Mouse (Mus musculus) frontal cortex, adult (tissue): Measurements from ENCODE around the gene Cmpk2.
"Not testable (repeated sequence)": the region's sequence is repeated elsewhere in the genome, so short reads cannot be mapped to it uniquely, and the experiment has no call there.

Experiments
- ATAC-seq: cut with Nextera tagmentation; 2 replicates; pipeline ENCODE4 v1.9.2; 2017; ENCODE audit warnings: mild to moderate bottlenecking, moderate library complexity, mixed read lengths; ENCODE audit not compliant: low TSS enrichment

Cmpk2 gene

DNA sequence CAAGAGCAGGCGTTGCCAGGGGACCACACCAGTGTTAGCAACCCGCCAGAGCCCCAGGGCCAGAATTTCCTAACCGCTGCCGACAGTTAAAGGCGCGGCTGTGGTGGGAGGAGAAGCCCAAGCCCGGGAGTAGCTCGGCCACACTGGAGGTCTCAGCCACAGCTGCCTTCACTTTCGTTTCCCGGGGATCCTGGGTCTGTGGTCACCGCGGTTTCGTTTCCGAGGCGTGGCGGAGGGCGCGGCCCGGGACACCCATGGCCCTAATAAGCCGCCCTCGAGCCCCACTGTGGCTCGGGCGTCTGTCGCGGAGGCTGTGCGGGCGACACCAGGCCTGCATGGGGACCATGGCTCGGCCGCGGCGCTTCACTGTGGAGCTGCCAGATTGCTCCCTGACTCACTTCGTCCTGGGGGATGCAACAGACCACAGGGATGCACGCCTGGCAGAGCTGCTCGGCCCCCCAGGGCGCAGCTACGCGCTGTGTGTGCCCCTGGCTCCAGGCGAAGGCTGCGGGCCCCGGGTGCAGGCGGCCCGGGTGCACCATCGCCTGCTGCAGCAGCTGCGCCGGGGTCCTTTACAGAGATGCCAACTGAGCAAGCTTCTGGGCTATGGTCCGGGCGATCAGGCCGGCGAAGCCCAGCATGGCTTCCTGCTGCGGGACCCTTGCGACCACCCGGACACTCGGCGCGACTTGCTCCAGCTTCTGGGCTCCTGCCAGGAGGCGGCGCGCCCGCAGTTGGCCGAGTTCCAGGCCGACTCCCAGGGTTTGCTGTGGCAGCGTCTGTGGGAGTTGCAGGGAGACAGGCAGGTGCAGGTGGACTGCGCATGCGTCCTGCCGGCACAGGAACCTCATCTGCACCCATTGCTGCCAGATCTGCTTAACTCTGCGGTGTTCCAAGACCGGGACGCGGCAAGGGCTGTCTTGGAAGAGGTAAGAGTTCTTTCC, at the start of gene Cmpk2:
Gene Cmpk2, plus strand, starts transcription at position 107 of the 944 bp plus-strand sequence.
- ATAC-seq = peak; percentile 82

DNA sequence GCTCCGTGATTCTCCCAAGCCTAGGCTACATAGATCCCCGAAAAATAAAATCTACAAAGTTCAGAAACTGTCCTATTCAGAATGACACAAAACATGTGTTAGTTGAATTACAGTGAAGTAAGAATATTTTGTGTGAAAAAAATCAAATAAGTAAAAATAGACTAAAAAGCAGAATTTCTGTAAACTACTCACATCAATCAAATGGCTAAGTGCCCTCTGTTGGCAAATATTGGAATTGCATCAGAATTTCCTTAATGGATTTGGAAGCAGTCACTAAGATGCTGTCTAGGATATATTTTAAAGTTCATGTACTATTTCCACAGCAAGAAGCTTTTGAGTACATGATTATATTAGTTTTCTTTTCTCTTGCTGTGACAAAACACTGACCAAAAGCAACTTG, 44.2 kb upstream of the Cmpk2 start:
- no peak for ATAC-seq

DNA sequence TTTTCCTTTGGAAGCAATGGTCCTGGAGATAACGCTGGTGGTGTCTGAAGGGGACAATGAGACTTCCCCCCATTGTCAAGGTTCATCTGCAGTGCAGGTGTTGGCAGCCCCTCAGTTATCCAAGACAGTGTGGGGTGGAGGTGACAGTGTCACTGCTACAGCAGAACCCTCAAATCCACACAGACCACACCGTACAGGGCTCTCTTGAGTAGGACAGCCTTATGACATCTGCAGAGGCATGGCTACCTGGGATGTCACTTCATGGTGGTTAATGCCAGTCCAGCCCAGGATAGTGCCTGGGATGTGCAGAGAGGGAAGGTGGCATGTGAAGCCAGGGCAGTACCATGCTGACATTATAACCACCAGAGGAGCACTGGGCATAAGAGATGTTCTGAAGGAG, 40.2 kb upstream of the Cmpk2 start:
- ATAC-seq = not testable (repeated sequence)

DNA sequence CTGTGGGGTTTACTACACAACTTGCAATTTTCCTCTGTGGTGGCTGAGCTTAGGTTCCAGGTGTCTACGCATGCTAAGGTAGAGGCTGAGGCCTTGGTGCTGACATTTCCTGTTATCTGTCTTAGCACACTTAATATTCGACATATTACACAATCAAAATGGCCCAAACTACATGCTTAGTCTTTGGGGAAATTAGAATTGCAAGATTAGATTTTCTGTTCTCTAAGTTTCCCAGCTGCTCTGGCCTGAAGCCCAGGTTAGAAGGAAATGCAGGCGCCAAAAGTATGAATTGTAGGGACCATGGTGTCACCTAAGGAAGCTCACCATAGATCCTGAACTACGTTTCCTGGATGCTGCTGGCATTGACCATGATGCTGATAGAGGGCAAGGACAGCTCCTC, 32.7 kb upstream of the Cmpk2 start:
- ATAC-seq = no peak

DNA sequence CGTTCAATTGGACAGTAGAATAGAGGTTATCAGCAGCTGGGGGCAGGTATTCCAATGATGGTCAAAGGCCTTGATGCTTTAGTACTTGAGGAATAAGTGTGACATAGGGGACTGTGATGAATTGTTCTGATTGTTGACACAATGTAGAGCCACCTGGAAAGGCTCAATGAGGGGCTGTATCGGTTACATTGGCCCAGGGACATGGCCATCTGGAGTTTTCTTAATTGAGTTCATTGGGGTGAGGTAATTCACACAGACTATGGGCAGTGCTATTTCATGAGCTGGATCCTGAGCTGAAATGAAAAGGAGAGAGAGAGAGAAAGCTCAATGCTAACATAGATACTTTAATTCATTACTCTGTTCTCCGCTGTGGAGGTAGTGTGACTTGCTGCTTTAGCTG, 31.1 kb upstream of the Cmpk2 start:
- no peak for ATAC-seq

DNA sequence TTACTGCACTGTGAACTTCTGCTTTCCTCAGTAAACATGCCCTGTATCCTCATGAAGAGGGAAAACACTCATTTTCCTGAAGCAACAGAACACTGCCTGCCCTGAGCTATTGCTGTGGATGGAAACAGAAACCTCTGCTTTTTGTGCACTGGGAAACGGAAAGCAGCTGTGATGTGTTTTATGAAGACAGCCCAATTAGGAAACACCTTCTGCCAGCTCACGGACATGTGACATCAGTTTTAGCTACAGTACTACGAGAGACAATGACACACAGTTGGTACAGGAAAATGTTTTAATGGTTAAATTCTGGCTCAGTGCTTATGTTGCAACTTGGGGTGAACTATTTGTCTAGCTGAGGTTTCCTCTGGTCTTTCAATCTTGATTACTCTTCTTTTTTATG, 29.6 kb upstream of the Cmpk2 start:
- no peak for ATAC-seq

DNA sequence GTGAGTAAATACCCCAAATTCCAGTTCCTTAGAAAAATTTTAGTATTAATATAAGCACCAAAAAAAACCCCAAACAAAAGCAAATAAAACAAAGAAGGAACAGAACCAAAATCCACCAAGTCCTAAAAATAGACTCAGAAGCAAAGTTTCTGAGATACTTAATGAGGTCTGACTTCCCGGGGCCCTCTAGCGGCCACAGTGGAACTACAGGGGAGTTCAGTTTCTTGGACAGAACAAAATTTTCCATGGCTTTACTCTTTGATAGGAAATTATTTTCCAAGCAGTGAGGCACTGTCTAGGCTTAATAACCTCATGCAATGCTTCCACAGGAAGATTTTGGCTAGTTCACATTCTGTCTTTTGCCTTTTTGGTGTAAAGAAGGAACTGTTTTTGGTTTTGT, 24.9 kb upstream of the Cmpk2 start:
- ATAC-seq = peak; percentile 52; the same call in 1 of the 2 replicates

DNA sequence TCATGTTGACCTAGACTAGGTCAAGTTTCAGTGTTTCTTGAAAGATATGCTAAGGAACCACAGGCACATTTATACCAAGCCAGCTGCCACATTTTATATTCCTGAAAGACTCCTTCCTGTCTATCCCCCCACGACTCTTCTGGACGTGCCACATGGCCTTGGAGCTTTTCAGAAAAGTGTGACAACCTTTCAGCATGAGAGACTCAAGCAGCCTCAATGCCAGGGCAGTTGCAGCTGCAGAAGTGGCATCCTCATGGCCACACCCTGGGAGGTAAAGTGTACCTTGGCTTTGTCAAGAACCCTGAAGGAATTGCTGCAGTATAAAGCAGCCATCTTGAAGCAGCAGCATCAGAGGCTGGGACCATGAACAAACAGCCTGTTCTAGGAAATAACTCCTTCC, 24.5 kb upstream of the Cmpk2 start:
- ATAC-seq = no peak

DNA sequence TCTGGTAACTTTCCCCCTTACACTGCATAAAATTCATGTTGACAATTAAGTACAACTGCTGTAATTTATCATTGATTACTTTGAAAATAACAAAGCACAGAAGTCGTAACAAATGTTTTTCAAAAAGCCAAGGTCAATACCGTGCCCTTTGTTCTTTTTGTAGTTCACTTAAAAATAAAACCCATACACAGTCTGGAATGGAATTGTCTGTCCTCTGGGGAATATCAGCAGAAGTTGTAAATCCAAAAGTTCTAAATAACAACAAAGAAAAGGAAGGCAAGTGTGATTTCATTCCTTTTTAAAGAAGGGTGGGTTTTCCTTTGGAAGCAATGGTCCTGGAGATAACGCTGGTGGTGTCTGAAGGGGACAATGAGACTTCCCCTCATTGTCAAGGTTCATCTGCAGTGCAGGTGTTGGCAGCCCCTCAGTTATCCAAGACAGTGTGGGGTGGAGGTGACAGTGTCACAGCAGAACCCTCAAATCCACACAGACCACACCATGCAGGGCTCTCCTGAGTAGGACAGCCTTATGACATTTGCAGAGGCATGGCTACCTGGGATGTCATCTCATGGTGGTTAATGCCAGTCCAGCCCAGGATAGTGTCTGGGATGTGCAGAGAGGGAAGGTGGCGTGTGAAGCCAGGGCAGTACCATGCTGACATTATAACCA, 22.5 kb upstream of the Cmpk2 start:
- ATAC-seq = no peak

DNA sequence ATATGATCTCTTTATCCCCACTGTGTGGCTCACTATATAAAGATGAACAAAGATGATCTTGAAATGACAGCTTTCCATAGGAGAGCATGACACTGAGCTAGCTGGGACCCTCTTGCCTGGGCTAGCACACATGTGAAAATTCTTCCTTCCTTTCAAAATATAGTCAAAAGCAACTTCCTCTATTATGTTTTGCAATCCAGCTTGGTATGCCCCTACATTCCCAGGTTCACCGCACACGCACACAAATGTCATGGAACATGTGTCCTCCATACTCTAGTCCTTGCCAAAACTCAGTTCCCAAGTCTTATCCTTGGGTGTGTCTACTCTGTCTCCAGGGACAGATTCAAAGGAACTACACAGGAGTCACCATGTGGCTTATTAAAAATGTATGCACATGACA, 19.5 kb upstream of the Cmpk2 start:
- ATAC-seq = no peak

DNA sequence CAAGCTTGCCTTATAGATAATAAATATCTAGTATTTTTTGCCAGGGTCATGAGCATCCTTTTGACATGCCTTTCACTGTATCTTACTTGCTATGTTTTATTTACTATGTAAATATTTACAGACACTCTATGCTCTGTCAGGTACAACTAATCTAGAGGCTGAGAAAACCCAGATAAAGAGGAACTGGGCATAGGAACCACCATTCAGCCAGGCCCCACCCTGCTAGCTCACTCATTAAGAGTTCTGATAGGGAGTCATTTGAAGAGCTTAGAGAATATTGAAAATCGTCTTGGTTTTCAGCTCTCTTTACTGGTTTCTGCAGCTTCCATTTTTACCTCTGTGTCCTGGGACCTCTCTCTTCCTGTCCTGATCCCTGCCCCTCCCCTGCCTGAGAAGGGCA, 17.9 kb upstream of the Cmpk2 start:
- no peak for ATAC-seq

DNA sequence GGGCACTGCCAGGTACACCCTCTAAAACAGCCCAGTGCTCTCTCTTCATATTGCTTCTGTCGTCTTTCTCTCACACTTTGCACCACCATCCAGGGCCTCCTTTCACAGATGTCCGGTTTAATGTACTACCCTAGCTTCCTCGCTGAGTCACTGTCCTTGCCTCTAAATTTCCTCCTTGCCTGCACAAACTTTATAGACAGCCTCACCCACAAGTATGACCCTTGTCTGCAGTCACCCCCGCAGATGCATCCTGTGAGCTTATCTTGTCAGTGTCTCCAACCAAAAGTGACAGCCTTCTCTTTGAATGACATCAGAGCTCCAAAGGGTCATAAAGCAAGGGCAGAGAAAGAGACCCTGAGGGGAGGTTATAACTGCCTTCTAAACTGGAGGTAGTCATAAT, 16.1 kb upstream of the Cmpk2 start:
- no peak for ATAC-seq

DNA sequence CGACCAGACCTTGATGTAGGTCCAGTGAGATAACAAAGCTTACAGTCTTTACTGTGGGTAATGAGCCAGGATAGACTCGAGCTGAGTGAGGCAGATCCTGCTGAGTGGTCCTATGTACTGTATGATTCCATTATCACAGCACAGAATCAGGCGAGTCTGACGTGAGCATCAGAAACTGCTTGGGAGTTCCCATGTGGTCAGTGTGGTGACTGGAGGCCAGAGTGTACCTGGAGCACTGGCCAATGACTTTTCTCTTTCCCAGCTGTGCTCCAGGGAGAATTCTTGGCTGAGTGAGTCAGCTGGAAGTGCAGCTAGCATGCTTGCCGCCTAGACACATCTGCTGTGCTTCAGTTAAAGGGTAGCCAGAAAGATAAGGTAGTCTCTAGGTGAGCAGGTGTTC, 14.3 kb upstream of the Cmpk2 start:
- no peak for ATAC-seq

DNA sequence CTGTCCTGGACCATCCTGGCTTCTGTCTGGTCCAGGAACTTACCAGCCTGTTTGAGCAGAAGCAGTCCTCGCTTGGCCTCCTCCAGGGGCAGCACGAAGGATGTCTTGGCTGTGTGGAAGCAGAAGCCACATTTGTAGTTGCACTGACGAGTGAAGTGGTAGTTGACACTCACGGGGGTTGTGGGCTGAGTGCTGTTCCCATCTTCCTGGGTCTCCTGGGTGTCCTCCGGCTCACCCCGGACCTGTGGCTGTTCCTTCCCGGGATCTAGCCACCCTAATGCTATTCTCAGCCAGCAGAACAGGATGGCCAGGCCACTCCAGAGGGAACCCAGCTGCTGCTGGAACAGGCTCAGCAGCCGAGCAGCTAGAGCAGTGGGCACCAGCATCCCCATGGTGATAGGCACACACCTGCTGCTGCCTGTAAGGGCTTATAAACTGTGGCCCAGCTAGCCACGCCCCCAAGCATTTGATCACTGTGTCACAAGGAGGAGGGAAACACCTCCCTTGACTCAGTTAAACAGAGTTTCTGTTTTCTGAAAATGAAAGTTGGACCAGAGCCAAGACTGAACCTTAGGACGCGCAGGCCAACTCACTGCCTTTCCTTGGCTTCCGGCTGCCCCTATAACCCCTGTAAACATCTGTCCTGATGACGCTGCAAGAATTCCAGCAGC, 12.8 kb upstream of the Cmpk2 start, which contains the start of gene Rsad2:
Gene Rsad2, minus strand, starts transcription at position 425 of the 671 bp plus-strand sequence.
- peak; percentile 50; the same call in 1 of the 2 replicates for ATAC-seq

DNA sequence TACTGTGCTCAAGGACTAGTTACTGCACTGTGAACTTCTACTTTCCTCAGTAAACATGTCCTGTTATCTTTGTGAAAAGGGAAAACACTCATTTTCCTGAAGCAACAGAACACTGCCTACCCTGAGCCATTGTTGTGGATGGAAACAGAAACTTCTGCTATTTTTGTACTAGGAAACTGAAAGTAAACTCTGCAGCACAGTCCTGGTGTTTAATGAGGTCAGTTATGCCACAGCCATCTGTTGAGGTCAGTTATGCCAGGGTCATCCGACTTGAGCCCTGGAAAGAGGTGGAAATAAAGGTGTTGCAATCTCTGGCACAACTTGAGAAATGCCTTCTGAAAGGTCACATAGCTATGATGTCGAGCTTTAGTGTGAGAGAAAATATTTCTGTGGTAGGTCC, 8.9 kb upstream of the Cmpk2 start:
- no peak for ATAC-seq

DNA sequence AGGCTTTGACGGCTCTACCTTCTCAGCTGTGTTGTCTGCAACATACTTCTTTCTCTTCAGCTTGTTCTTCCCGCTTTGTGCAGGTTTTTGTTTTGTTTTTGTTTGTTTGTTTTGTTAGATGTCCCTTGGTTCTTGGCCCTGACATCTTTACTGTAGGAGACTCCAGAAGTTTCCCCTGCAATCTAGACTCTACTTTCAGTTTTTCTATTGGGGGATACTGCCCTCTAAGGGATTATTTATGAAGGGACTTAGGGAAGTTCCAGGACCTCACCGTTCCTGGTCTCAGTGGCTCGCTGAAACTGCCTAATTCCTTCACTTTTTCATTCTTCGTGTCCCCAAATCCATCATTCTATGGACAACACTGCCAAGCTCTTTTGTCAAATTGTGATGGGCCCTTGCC, 3.4 kb upstream of the Cmpk2 start:
- no peak for ATAC-seq

DNA sequence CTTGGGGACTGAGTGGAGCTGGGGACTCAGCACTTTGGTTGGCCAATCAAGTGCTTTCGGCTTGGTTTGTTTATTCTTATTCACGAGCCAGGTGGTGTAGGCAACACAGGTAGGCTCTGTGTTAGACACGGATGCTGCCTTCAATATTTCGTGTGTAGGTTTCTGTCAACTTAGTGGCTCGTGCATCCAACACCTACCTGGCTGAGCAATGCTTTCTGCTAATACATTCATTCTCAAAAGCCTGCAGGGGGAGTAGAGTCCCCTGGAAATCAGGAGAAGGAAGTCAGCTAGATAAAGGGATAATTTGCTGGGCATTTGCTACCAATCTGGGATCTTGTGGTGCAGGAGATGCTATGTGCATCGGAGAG, 1.0 kb downstream of the Cmpk2 start:
- peak; percentile 35; the same call in 1 of the 2 replicates for ATAC-seq

DNA sequence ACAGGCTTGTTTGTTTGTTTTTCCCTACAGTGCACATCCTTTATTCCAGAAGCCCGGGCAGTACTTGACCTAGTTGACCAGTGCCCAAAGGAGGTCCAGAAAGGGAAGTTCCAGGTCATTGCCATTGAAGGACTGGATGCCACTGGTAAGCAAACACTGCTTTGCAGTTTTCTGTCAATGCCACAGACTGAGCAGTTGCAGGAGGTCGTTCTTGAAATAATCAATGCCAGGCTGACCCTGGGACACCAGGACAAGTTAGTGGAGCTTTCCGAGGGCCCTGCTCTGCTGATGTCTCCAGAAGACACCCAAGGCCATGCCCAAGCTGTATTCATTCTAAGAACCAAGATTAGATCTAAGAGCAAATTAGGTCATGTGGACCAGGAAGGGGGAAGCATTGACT, 2.4 kb downstream of the Cmpk2 start:
- ATAC-seq = no peak

DNA sequence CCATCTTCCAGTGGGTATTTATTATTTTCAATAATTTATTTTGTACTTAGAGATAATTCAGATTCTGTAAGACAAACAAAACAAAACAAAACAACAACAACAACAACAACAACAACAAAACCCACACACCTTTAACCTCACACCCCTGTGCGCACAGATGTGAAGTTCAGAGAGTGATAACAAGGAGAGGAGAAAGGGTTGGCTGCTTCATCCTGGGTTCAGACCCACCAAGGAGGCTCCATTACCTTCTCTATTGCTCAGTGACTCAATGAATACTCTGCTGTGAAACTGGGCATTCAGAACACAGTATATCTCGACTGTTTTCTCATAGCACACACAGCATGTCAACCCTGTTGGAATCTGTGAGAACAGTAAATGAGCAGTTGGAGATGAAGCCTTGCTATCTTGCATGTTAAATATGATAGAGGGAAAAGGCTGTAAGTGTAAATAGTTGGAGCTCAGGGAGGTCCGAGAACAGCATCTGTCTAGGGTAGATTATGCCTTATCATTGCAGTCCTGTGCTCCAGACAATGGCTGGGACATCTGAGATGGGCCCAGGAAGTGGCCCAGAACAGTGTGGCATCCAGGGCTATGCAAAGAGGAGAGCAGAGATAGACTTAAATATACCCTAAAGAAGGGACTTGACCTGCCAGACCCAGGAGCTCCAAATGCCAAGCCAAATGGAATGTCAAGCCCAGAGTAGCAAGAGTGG, 3.9 kb downstream of the Cmpk2 start:
- no peak for ATAC-seq

DNA sequence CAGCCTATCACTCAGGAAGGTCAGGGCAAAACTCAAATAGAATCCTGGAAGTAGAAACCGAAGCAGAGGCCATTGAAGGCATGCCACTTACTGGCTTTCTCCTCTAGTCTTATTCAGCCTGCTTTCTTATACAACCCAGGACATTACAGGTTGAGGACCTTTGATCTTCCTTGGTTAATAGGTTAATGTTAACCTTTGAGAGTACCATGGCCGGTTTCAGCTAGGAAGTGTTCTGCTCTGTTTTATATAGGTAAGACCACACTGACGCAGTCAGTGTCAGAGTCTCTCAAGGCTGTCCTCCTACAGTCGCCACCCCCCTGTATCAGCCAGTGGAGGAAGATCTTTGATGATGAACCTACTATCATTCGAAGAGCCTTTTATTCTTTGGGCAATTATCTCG, 4.7 kb downstream of the Cmpk2 start:
- ATAC-seq = no peak

DNA sequence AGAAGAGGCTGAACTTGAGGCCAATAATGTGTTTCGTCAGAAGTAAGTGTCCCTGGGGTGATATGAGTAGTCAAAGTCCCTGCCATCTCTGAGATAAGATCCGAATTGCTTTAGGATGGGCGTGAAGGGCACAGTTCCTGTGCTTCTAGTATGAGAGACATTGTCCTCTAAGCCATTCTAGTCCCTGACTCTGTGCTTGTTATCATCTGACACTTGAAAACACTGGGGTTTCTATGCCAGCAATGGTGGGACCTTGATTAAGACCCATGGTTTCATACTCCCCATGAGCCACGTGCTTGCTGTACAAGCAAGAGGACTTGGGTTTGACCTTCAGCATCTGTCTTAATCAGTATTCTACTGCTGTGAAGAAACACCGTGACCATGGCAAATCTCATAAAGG, 8.2 kb downstream of the Cmpk2 start:
- ATAC-seq = no peak
